ENCODE assay signal across 7 mouse cellular contexts in the genomic region with DNA sequence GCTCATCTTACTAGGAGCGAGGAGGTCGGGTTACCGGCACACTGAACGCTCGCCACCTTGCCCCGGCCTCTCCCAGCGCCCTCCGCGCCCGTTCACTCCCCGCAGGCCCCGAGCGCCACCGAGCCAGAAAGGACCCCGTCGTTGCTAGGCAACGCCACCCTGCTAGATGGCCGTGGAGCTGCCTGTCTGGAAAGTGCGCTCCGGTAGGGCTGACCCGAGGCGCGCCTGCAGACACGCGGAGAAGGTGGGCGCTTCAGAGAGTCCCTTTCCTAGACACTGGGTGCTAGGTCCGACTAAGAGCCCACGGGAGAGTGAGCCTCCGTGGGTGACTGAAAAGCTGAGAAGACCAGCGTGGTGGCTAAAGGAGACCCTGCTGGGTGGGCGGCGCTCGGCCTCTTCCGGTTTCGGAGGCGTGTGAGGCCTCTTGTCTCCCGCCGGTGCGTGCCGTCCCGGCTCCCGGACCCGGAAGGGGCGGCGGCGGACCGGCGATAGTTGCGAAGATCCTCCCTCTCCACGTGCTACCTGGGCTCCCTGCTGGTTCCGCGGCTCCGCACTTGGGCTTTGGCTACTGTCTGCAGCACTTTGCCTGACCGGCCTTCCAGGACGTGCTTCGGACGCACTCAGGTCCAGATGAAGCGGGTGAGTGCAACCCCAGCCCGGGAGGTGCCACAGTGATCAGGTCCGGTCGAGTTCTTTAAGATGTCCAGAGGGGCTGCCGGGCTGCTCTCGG. TPM values are rescaled to one million over a fixed set of nuclear protein-coding genes. Genes with fewer than 3 reads are reported as not detected.
DNase-seq lines count a peak whose midpoint lies in the region; ATAC-seq and TF ChIP-seq lines count a peak whose summit lies in the region.

Gene Gtf3c4, minus strand, starts transcription at position 139 of the 730 bp plus-strand sequence.
Gene Ddx31, plus strand, starts transcription at position 185 of the 730 bp plus-strand sequence.

- ATAC-seq in intestine, postnatal 0 days, result peak; percentile 97
- ATAC-seq in midbrain, embryonic 12.5 days (ENCODE audit: low FRiP score, low read depth), result peak; percentile 94

- intact Hi-C loops in left cerebral cortex, postnatal 4 days (cut with DNase I), result loop anchor here (5.0 to 10.0 kb wide), 2 partner anchors 83 to 156 kb away; no protein-coding TSS in a partner anchor

- peak within 1 kb of the TSS; percentile 95 for H3K4me2 ChIP-seq in intestine, postnatal 0 days (replicated peaks; ENCODE audit: low read depth)
- H3K4me2 ChIP-seq in midbrain, embryonic 12.5 days (replicated peaks), result peak within 1 kb of the TSS; percentile 87

- peak; percentile 40 for TF ChIP-seq POLR2A in small intestine, adult 2 months (IDR thresholded peaks at IDR 0.05; ENCODE audit: low read depth, low read length)

- H3K36me3 ChIP-seq in embryonic facial prominence, embryonic 10.5 days (replicated peaks), result peaks cover 33% of the 10 kb centered on the region
- H3K36me3 ChIP-seq in intestine, postnatal 0 days (ENCODE audit: control insufficient read depth, insufficient read depth), result peaks cover 11% of the 10 kb centered on the region
- H3K36me3 ChIP-seq in midbrain, embryonic 12.5 days, result peaks cover 6% of the 10 kb centered on the region; the same call in 1 of the 2 replicates
- H3K36me3 ChIP-seq in small intestine, adult 2 months (ENCODE audit: control insufficient read depth, insufficient read depth, low read length), result peaks cover 5% of the 10 kb centered on the region

- H3K4me3 ChIP-seq in embryonic facial prominence, embryonic 10.5 days, result peak within 1 kb of the TSS; percentile 99
- H3K4me3 ChIP-seq in intestine, postnatal 0 days (ENCODE audit: low read depth, low read length), result peak within 1 kb of the TSS; percentile 96
- peak within 1 kb of the TSS; percentile 98 for H3K4me3 ChIP-seq in midbrain, embryonic 12.5 days
- H3K4me3 ChIP-seq in small intestine, adult 2 months (ENCODE audit: low read depth, low read length), result peak within 1 kb of the TSS; percentile 84

- TF ChIP-seq CTCF in intestine, postnatal 0 days (IDR thresholded peaks at IDR 0.05; ENCODE audit: low read depth), result no peak
- TF ChIP-seq CTCF in small intestine, adult 2 months (IDR thresholded peaks at IDR 0.05; ENCODE audit: extremely low read depth, insufficient read length, insufficient replicate concordance, low read depth, low read length), result no peak

- H3K9me3 ChIP-seq in embryonic facial prominence, embryonic 10.5 days, result no peaks in the 10 kb centered on the region
- no peaks in the 10 kb centered on the region for H3K9me3 ChIP-seq in intestine, postnatal 0 days (ENCODE audit: control insufficient read depth)
- no peaks in the 10 kb centered on the region for H3K9me3 ChIP-seq in midbrain, embryonic 12.5 days

- peak within 1 kb of the TSS; percentile 84 for H3K9ac ChIP-seq in intestine, postnatal 0 days (ENCODE audit: low read depth, low read length)
- H3K9ac ChIP-seq in midbrain, embryonic 12.5 days (replicated peaks), result peak within 1 kb of the TSS; percentile 91

- peaks cover 37% of the 10 kb centered on the region for H3K4me1 ChIP-seq in embryonic facial prominence, embryonic 10.5 days
- H3K4me1 ChIP-seq in intestine, postnatal 0 days (replicated peaks; ENCODE audit: control insufficient read depth, insufficient read depth, low read length), result 0 out of 2 replicates have a peak, but pooled peaks cover 5% of the 10 kb centered on the region
- peaks cover 35% of the 10 kb centered on the region for H3K4me1 ChIP-seq in midbrain, embryonic 12.5 days
- peaks cover 2% of the 10 kb centered on the region for H3K4me1 ChIP-seq in small intestine, adult 2 months (ENCODE audit: control insufficient read depth, insufficient read depth, insufficient read length, low read length)

- WGBS in embryonic facial prominence, embryonic 10.5 days, result under 1% methylated on average over 63 of the region's 63 CpGs
- 0% methylated on average over 59 of the region's 63 CpGs for WGBS in intestine, postnatal 0 days
- WGBS in midbrain, embryonic 12.5 days, result under 1% methylated on average over 63 of the region's 63 CpGs
- WGBS in small intestine, adult 2 months, result under 1% methylated on average over 63 of the region's 63 CpGs

- no peaks in the 10 kb centered on the region for H3K27me3 ChIP-seq in embryonic facial prominence, embryonic 10.5 days (replicated peaks; ENCODE audit: low read depth, poor library complexity, severe bottlenecking)
- no peaks in the 10 kb centered on the region for H3K27me3 ChIP-seq in intestine, postnatal 0 days (replicated peaks; ENCODE audit: control insufficient read depth, insufficient read depth, low read length)
- H3K27me3 ChIP-seq in midbrain, embryonic 12.5 days, result no peaks in the 10 kb centered on the region
- no peaks in the 10 kb centered on the region for H3K27me3 ChIP-seq in small intestine, adult 2 months (ENCODE audit: control insufficient read depth, insufficient read depth, low read length)

- DNase-seq in adrenal gland, postnatal 10 days, result peak; percentile 97
- DNase-seq in embryonic facial prominence, embryonic 10.5 days (ENCODE audit: low spot score), result peak; percentile 94
- peak; percentile 33 for DNase-seq in gonadal fat pad, adult 2 months (ENCODE audit: low read depth)
- DNase-seq in left cerebral cortex, postnatal 4 days, result peak; percentile 95

- peak within 1 kb of the TSS; percentile 95 for H3K27ac ChIP-seq in embryonic facial prominence, embryonic 10.5 days (replicated peaks)
- peak within 1 kb of the TSS; percentile 82 for H3K27ac ChIP-seq in intestine, postnatal 0 days (ENCODE audit: low read depth, low read length)
- peak within 1 kb of the TSS; percentile 87 for H3K27ac ChIP-seq in midbrain, embryonic 12.5 days (replicated peaks)
- peak within 1 kb of the TSS; percentile 90 for H3K27ac ChIP-seq in small intestine, adult 2 months (ENCODE audit: insufficient read depth, low read depth, low read length)

RNA-seq across cellular contexts. Expression of gene Gtf3c4, which starts in this region (rescaled TPM):
- total RNA-seq in adrenal gland, postnatal 10 days (2021), result 10 to 100 TPM; 27.9 to 30.4 TPM
- 23.8 and 24.1 TPM in 2 replicates for polyA plus RNA-seq in embryonic facial prominence, embryonic 10.5 days (2016; fragmentation: Nextera tagmentation; extraction: Ambion mirVana)
- polyA plus RNA-seq in gonadal fat pad, adult 2 months (2012; rRNA removed), result 7.9 and 8.6 TPM in 2 replicates
- polyA plus RNA-seq in intestine, postnatal 0 days (2015; fragmentation: Nextera tagmentation; extraction: Ambion mirVana), result 3.0 and 3.7 TPM in 2 replicates
- 10 to 100 TPM; 46.9 to 52.2 TPM for total RNA-seq in left cerebral cortex, postnatal 4 days (2021)
- 34.2 and 38.5 TPM in 2 replicates for polyA plus RNA-seq in midbrain, embryonic 12.5 days (2016; fragmentation: Nextera tagmentation; extraction: Ambion mirVana)
- polyA plus RNA-seq in small intestine, adult 2 months (2012; rRNA removed), result 2.4 and 4.7 TPM in 2 replicates

RNA-seq across cellular contexts. Expression of gene Ddx31, which starts in this region (rescaled TPM):
- 1 to 10 TPM; 7.3 to 7.8 TPM for total RNA-seq in adrenal gland, postnatal 10 days (2021)
- 21.8 and 23.6 TPM in 2 replicates for polyA plus RNA-seq in embryonic facial prominence, embryonic 10.5 days (2016; fragmentation: Nextera tagmentation; extraction: Ambion mirVana)
- 2.7 and 3.1 TPM in 2 replicates for polyA plus RNA-seq in gonadal fat pad, adult 2 months (2012; rRNA removed)
- polyA plus RNA-seq in intestine, postnatal 0 days (2015; fragmentation: Nextera tagmentation; extraction: Ambion mirVana), result 3.0 and 3.9 TPM in 2 replicates
- 10 to 100 TPM; 13.0 to 13.4 TPM for total RNA-seq in left cerebral cortex, postnatal 4 days (2021)
- 20.1 TPM in 2 replicates for polyA plus RNA-seq in midbrain, embryonic 12.5 days (2016; fragmentation: Nextera tagmentation; extraction: Ambion mirVana)
- 0.71 and 0.94 TPM in 2 replicates for polyA plus RNA-seq in small intestine, adult 2 months (2012; rRNA removed)

Comparison
In these comparisons a context has a peak if more than half of its experiments do, and no peak if none do; other contexts are left out.
1. Peak in every context shown above with its lines: DNase-seq, ATAC-seq, H3K4me3 ChIP-seq and H3K27ac ChIP-seq.
2. DNase-seq: peak in every context shown above with its lines; median percentile 97 in adrenal gland, postnatal 10 days; 95 in left cerebral cortex, postnatal 4 days; 94 in embryonic facial prominence, embryonic 10.5 days; 33 in gonadal fat pad, adult 2 months.